25 mouse cellular contexts compared by ENCODE assay signal in the genomic region with DNA sequence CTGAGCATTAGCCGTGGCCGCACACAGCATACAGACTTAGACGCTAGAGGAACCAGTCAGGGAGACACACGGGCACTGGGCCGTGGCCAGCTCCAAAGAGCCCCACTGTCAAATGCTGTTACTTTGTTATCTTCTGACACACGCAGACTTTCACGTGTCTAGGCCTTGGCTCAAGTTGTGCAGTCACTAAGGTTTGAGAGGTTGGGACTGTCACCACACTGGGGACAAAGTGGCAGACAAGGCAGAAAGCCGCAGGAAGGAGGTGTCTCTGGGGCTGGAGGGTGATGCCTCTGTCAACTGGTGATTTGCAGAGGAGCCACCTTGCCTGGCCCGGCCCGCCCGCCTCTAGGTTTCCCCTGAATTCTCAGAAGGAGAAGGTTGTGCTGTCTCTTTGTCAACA. TPM values are rescaled to one million over a fixed set of nuclear protein-coding genes. Genes with fewer than 3 reads are reported as not detected.
DNase-seq lines count a peak whose midpoint lies in the region; ATAC-seq lines count a peak whose summit lies in the region.
"Had no signal": no experiment of that assay in that cellular context is flagged by ENCODE, and none has a peak within 500 bp of the region (broad histone marks: within the 10 kb centered on the region; RNA-seq: fewer than 3 reads in every experiment).

No protein-coding gene starts in this region.

- peaks cover 28% of the 10 kb centered on the region for H3K4me1 ChIP-seq in heart, embryonic 12.5 days (replicated peaks)
- peaks cover 14% of the 10 kb centered on the region for H3K4me1 ChIP-seq in heart, embryonic 16.5 days (ENCODE audit: control insufficient read depth, insufficient read depth, low read length)

- WGBS in heart, embryonic 12.5 days = 52% methylated on average over 11 of the region's 11 CpGs
- WGBS in heart, embryonic 16.5 days = 43% methylated on average over 11 of the region's 11 CpGs

- peak; percentile 27; the same call in 1 of the 2 replicates for ATAC-seq in heart, embryonic 12.5 days (ENCODE audit: insufficient number of reproducible peaks, low FRiP score)
- peak; percentile 87 for ATAC-seq in heart, embryonic 16.5 days (replicated peaks; ENCODE audit: extremely low read depth, insufficient read depth, low FRiP score)
- ATAC-seq: CD4-positive, CD25-positive, alpha-beta regulatory T cell, adult 4 months; hindbrain, postnatal 0 days; inflammation-experienced regulatory T-cells, adult 6 months; intestine, embryonic 16.5 days had no signal

- intact Hi-C loops in heart, postnatal 14 days (cut with DNase I) = no loop called here
- intact Hi-C loops in heart, postnatal 10 days (cut with DNase I) = no loop called here

- no peak overlapping the region for H3K4me3 ChIP-seq in heart, embryonic 12.5 days
- no peak overlapping the region for H3K4me3 ChIP-seq in heart, embryonic 16.5 days (ENCODE audit: low read length)
- H3K4me3 ChIP-seq: forebrain, embryonic 10.5 days; forebrain, embryonic 13.5 days; heart, embryonic 13.5 days had no signal

- H3K9me3 ChIP-seq in heart, embryonic 12.5 days (replicated peaks) = peaks cover 4% of the 10 kb centered on the region
- peaks cover 6% of the 10 kb centered on the region; the same call in 1 of the 2 replicates for H3K9me3 ChIP-seq in heart, embryonic 16.5 days (replicated peaks; ENCODE audit: control insufficient read depth, low read length)
- H3K9me3 ChIP-seq: forebrain, embryonic 13.5 days had no signal

- no peaks in the 10 kb centered on the region for H3K36me3 ChIP-seq in heart, embryonic 12.5 days
- H3K36me3 ChIP-seq in heart, embryonic 16.5 days (ENCODE audit: control insufficient read depth, insufficient read depth) = peaks cover 6% of the 10 kb centered on the region; the same call in 1 of the 2 replicates
- H3K36me3 ChIP-seq: forebrain, embryonic 10.5 days; heart, embryonic 13.5 days had no signal

- H3K4me2 ChIP-seq in heart, embryonic 12.5 days = no peak overlapping the region
- no peak overlapping the region for H3K4me2 ChIP-seq in heart, embryonic 16.5 days (ENCODE audit: low read depth, low read length)
- H3K4me2 ChIP-seq: forebrain, embryonic 13.5 days; heart, embryonic 13.5 days; hindbrain, embryonic 14.5 days had no signal

- DNase-seq in heart, adult 18-20 months = peak; percentile 42 to 44
- DNase-seq in heart, adult 8-10 months (ENCODE audit: low spot score) = no peak
- no peak for DNase-seq in heart, postnatal 14 days
- DNase-seq in heart, postnatal 10 days = peak; percentile 46 to 54
- DNase-seq in retina, postnatal 1 day = no peak
- no peak for DNase-seq in gastrocnemius, postnatal 25 days
- DNase-seq: adrenal gland, adult 2 months; adrenal gland, postnatal 14 days; cerebellum, adult 11 months; cerebellum, adult 8-10 months; gastrocnemius, postnatal 10 days; kidney, adult 18-20 months; kidney, adult 9 months had no signal

- H3K27me3 ChIP-seq in heart, embryonic 12.5 days (replicated peaks) = no peaks in the 10 kb centered on the region
- H3K27me3 ChIP-seq in heart, embryonic 16.5 days (ENCODE audit: control insufficient read depth, insufficient read depth, low read length) = no peaks in the 10 kb centered on the region
- H3K27me3 ChIP-seq: forebrain, embryonic 13.5 days had no signal

- H3K27ac ChIP-seq in heart, embryonic 12.5 days (ENCODE audit: poor library complexity, severe bottlenecking) = no peak overlapping the region
- H3K27ac ChIP-seq in heart, embryonic 16.5 days (ENCODE audit: low read length) = peak overlapping the region; percentile 47; the same call in 1 of the 2 replicates
- H3K27ac ChIP-seq: forebrain, embryonic 13.5 days; heart, embryonic 13.5 days; hindbrain, embryonic 14.5 days; hindbrain, postnatal 0 days had no signal

- H3K9ac ChIP-seq in heart, embryonic 12.5 days = no peak overlapping the region
- H3K9ac ChIP-seq in heart, embryonic 16.5 days (ENCODE audit: low read length) = no peak overlapping the region
- H3K9ac ChIP-seq: hindbrain, embryonic 14.5 days had no signal

RNA-seq across cellular contexts. Expression of a gene that starts 24.8 kb away (rescaled TPM):
- 100 to 1,000 TPM; 114 to 120 TPM for total RNA-seq in heart, adult 18-20 months (2021)
- total RNA-seq in heart, adult 8-10 months (2022) = 100 to 1,000 TPM; 130 to 134 (median 132) TPM
- 6.3 and 7.6 TPM in 2 replicates for polyA plus RNA-seq in heart, embryonic 12.5 days (2016; fragmentation: Nextera tagmentation; extraction: Ambion mirVana)
- total RNA-seq in heart, postnatal 14 days (2021) = 10 to 100 TPM; 82.8 to 85.0 TPM
- 10.4 and 10.5 TPM in 2 replicates for polyA plus RNA-seq in heart, embryonic 16.5 days (2015; fragmentation: Nextera tagmentation; extraction: Ambion mirVana)
- total RNA-seq in heart, postnatal 10 days (2021) = 10 to 100 TPM; 77.5 to 85.1 TPM
- 10 to 100 TPM; 74.8 to 77.5 TPM for total RNA-seq in gastrocnemius, postnatal 25 days (2021)
- total RNA-seq: MEL had no signal
- polyA plus RNA-seq: C2C12; CD4-positive, CD25-positive, alpha-beta regulatory T cell, adult 4 months; inflammation-experienced regulatory T-cells, adult 6 months had no signal

RNA-seq across cellular contexts. Expression of a gene that starts 54.5 kb away (rescaled TPM):
- total RNA-seq in heart, adult 18-20 months (2021) = 10 to 100 TPM; 40.7 to 52.5 TPM
- 10 to 100 TPM; 39.5 to 54.6 (median 45.7) TPM for total RNA-seq in heart, adult 8-10 months (2022)
- 6.2 and 7.0 TPM in 2 replicates for polyA plus RNA-seq in heart, embryonic 12.5 days (2016; fragmentation: Nextera tagmentation; extraction: Ambion mirVana)
- 10 to 100 TPM; 53.4 to 61.5 TPM for total RNA-seq in heart, postnatal 14 days (2021)
- polyA plus RNA-seq in heart, embryonic 16.5 days (2015; fragmentation: Nextera tagmentation; extraction: Ambion mirVana) = 26.3 and 32.3 TPM in 2 replicates
- total RNA-seq in heart, postnatal 10 days (2021) = 10 to 100 TPM; 64.1 to 72.6 TPM
- total RNA-seq in gastrocnemius, postnatal 25 days (2021) = 1 to 10 TPM; 3.2 to 3.3 TPM
- total RNA-seq: MEL had no signal
- polyA plus RNA-seq: C2C12; CD4-positive, CD25-positive, alpha-beta regulatory T cell, adult 4 months; inflammation-experienced regulatory T-cells, adult 6 months had no signal

Comparison
In these comparisons a context has a peak if more than half of its experiments do, and no peak if none do; other contexts are left out.
1. DNase-seq: peak in heart, adult 18-20 months (2 of 2) and heart, postnatal 10 days (2 of 2); none in heart, adult 8-10 months (single experiment), heart, postnatal 14 days (0 of 2), retina, postnatal 1 day (single experiment) and gastrocnemius, postnatal 25 days (single experiment).
2. RNA of a gene that starts 54.5 kb away (total RNA-seq): 64.1 to 72.6 TPM in heart, postnatal 10 days, 53.4 to 61.5 TPM in heart, postnatal 14 days, 40.7 to 52.5 TPM in heart, adult 18-20 months and 39.5 to 54.6 TPM in heart, adult 8-10 months; 3.2 to 3.3 TPM in gastrocnemius, postnatal 25 days; every median in the first group is over 4 times any median in the second.